Mouse (Mus musculus): ENCODE measurements at regions not wholly inside any gene's neighbourhood (a gene's known extent, or its start where the extent isn't known, plus 50 kb on each side); places are given as distances from the start of the nearest gene placed in this dataset.

- H3K27me3 ChIP-seq (ENCODE audit: control insufficient read depth, insufficient read depth, low read length), result no peaks in the 10 kb centered on the region
- H3K27ac ChIP-seq (replicated peaks in 1 of 2; ENCODE audit: control insufficient read depth in 1 of 2, insufficient read depth in 1 of 2, low read depth in 2 of 2, low read length in 2 of 2), result no peak overlapping the region
- WGBS, result 54% methylated on average over 9 of the region's 9 CpGs
- H3K36me3 ChIP-seq (ENCODE audit: control insufficient read depth, insufficient read depth, low read length), result no peaks in the 10 kb centered on the region
- H3K9me3 ChIP-seq (ENCODE audit: control insufficient read depth, low read length), result no peaks in the 10 kb centered on the region
- H3K9ac ChIP-seq (ENCODE audit: low read length), result no peak overlapping the region
- no peak overlapping the region for H3K4me2 ChIP-seq (ENCODE audit: low read length)
- ATAC-seq (ENCODE audit: insufficient number of reproducible peaks, insufficient read depth, low FRiP score, low read depth), result no peak
- H3K4me1 ChIP-seq (ENCODE audit: control insufficient read depth in 2 of 2, insufficient read depth in 2 of 2, low read length in 2 of 2), result peaks cover 9 to 16% of the 10 kb centered on the region in 2 experiments; a peak in 3 of 4 replicates
- no peak overlapping the region for H3K4me3 ChIP-seq (ENCODE audit: control insufficient read depth in 1 of 2, insufficient read depth in 1 of 2, low read depth in 1 of 2, low read length in 2 of 2)
These were observed 244.0 kb downstream of the Ttll7 start for GRCm38 (mm10) chr3:147096179-147096578.

- Histone ChIP-seq H3K4me3 (ENCODE audit: control insufficient read depth in 1 of 2, insufficient read depth in 1 of 2, low read depth in 1 of 2, low read length in 2 of 2) (no peak overlapping the region), H3K9ac (ENCODE audit: low read length) (no peak overlapping the region; the same call in 1 of the 2 replicates)
- no peak for ATAC-seq (ENCODE audit: insufficient number of reproducible peaks, insufficient read depth, low FRiP score, low read depth)
These were observed 246.0 kb downstream of the Ttll7 start for GRCm38 (mm10) chr3:147098065-147098580.

GRCm38 (mm10) chr3:147098611-147099010 is 246.4 kb downstream of the Ttll7 start:
- 52% methylated on average over 6 of the region's 6 CpGs for WGBS

More at GRCm38 (mm10) chr3:147098065-147098580, 246.0 kb downstream of the Ttll7 start:
- H3K4me2 ChIP-seq (ENCODE audit: low read length), result peak overlapping the region; percentile 45
- no peaks in the 10 kb centered on the region for H3K9me3 ChIP-seq (ENCODE audit: control insufficient read depth, low read length)
- H3K27me3 ChIP-seq (ENCODE audit: control insufficient read depth, insufficient read depth, low read length), result peaks cover 14% of the 10 kb centered on the region
- H3K27ac ChIP-seq (replicated peaks in 1 of 2; ENCODE audit: control insufficient read depth in 1 of 2, insufficient read depth in 1 of 2, low read depth in 2 of 2, low read length in 2 of 2), result no peak overlapping the region
- H3K4me1 ChIP-seq (ENCODE audit: control insufficient read depth in 2 of 2, insufficient read depth in 2 of 2, low read length in 2 of 2), result peaks cover 9 to 16% of the 10 kb centered on the region in 2 experiments; a peak in 3 of 4 replicates
- no peaks in the 10 kb centered on the region for H3K36me3 ChIP-seq (ENCODE audit: control insufficient read depth, insufficient read depth, low read length)
- WGBS, result 36% methylated on average over 15 of the region's 15 CpGs

GRCm38 (mm10) chr3:147099143-147099713 is 247.1 kb downstream of the Ttll7 start:
- H3K4me3 ChIP-seq (ENCODE audit: control insufficient read depth in 1 of 2, insufficient read depth in 1 of 2, low read depth in 1 of 2, low read length in 2 of 2), result peak overlapping the region in 1 of 2 experiments; percentile 9; a peak in 3 of 4 replicates
- peaks cover 14% of the 10 kb centered on the region for H3K27me3 ChIP-seq (ENCODE audit: control insufficient read depth, insufficient read depth, low read length)
- no peak for ATAC-seq (ENCODE audit: insufficient number of reproducible peaks, insufficient read depth, low FRiP score, low read depth)
- H3K9me3 ChIP-seq (ENCODE audit: control insufficient read depth, low read length), result no peaks in the 10 kb centered on the region
- no peaks in the 10 kb centered on the region for H3K36me3 ChIP-seq (ENCODE audit: control insufficient read depth, insufficient read depth, low read length)
- H3K4me1 ChIP-seq (ENCODE audit: control insufficient read depth in 2 of 2, insufficient read depth in 2 of 2, low read length in 2 of 2), result peaks cover 9 to 16% of the 10 kb centered on the region in 2 experiments; a peak in 3 of 4 replicates
- 17% methylated on average over 12 of the region's 12 CpGs for WGBS
- no peak overlapping the region for H3K27ac ChIP-seq (replicated peaks in 1 of 2; ENCODE audit: control insufficient read depth in 1 of 2, insufficient read depth in 1 of 2, low read depth in 2 of 2, low read length in 2 of 2)
- peak overlapping the region; percentile 54 for H3K4me2 ChIP-seq (ENCODE audit: low read length)
- H3K9ac ChIP-seq (ENCODE audit: low read length), result no peak overlapping the region

More at GRCm38 (mm10) chr3:147098611-147099010, 246.4 kb downstream of the Ttll7 start:
- no peaks in the 10 kb centered on the region for H3K36me3 ChIP-seq (ENCODE audit: control insufficient read depth, insufficient read depth, low read length)
- H3K27ac ChIP-seq (replicated peaks in 1 of 2; ENCODE audit: control insufficient read depth in 1 of 2, insufficient read depth in 1 of 2, low read depth in 2 of 2, low read length in 2 of 2), result no peak overlapping the region
- no peak overlapping the region; the same call in 1 of the 2 replicates for H3K9ac ChIP-seq (ENCODE audit: low read length)
- no peak for ATAC-seq (ENCODE audit: insufficient number of reproducible peaks, insufficient read depth, low FRiP score, low read depth)
- H3K27me3 ChIP-seq (ENCODE audit: control insufficient read depth, insufficient read depth, low read length), result peaks cover 14% of the 10 kb centered on the region
- H3K4me2 ChIP-seq (ENCODE audit: low read length), result peak overlapping the region; percentile 54
- H3K4me3 ChIP-seq (ENCODE audit: control insufficient read depth in 1 of 2, insufficient read depth in 1 of 2, low read depth in 1 of 2, low read length in 2 of 2), result no peak overlapping the region
- no peaks in the 10 kb centered on the region for H3K9me3 ChIP-seq (ENCODE audit: control insufficient read depth, low read length)
- peaks cover 9 to 16% of the 10 kb centered on the region in 2 experiments; a peak in 3 of 4 replicates for H3K4me1 ChIP-seq (ENCODE audit: control insufficient read depth in 2 of 2, insufficient read depth in 2 of 2, low read length in 2 of 2)

GRCm38 (mm10) chr3:147101053-147101764 is 249.0 kb downstream of the Ttll7 start:
- Histone ChIP-seq H3K36me3 (ENCODE audit: control insufficient read depth, insufficient read depth, low read length) (no peaks in the 10 kb centered on the region), H3K27me3 (ENCODE audit: control insufficient read depth, insufficient read depth, low read length) (peaks cover 14% of the 10 kb centered on the region), H3K9ac (ENCODE audit: low read length) (no peak overlapping the region), H3K4me2 (ENCODE audit: low read length) (no peak overlapping the region), H3K4me1 (ENCODE audit: control insufficient read depth in 2 of 2, insufficient read depth in 2 of 2, low read length in 2 of 2) (peaks cover 6 to 16% of the 10 kb centered on the region in 2 experiments; a peak in 3 of 4 replicates), H3K27ac (replicated peaks in 1 of 2; ENCODE audit: control insufficient read depth in 1 of 2, insufficient read depth in 1 of 2, low read depth in 2 of 2, low read length in 2 of 2) (no peak overlapping the region), H3K4me3 (ENCODE audit: control insufficient read depth in 1 of 2, insufficient read depth in 1 of 2, low read depth in 1 of 2, low read length in 2 of 2) (no peak overlapping the region), H3K9me3 (ENCODE audit: control insufficient read depth, low read length) (no peaks in the 10 kb centered on the region)
- 70% methylated on average over 7 of the region's 7 CpGs for WGBS
- no peak for ATAC-seq (ENCODE audit: insufficient number of reproducible peaks, insufficient read depth, low FRiP score, low read depth)

GRCm38 (mm10) chr3:147101765-147102113 is 249.6 kb downstream of the Ttll7 start:
- Histone ChIP-seq H3K9me3 (ENCODE audit: control insufficient read depth, low read length) (no peaks in the 10 kb centered on the region), H3K4me3 (ENCODE audit: control insufficient read depth in 1 of 2, insufficient read depth in 1 of 2, low read depth in 1 of 2, low read length in 2 of 2) (no peak overlapping the region), H3K4me1 (ENCODE audit: control insufficient read depth in 2 of 2, insufficient read depth in 2 of 2, low read length in 2 of 2) (peaks cover 6 to 16% of the 10 kb centered on the region in 2 experiments; a peak in 3 of 4 replicates), H3K9ac (ENCODE audit: low read length) (no peak overlapping the region), H3K4me2 (ENCODE audit: low read length) (no peak overlapping the region), H3K27me3 (ENCODE audit: control insufficient read depth, insufficient read depth, low read length) (peaks cover 14% of the 10 kb centered on the region), H3K27ac (replicated peaks in 1 of 2; ENCODE audit: control insufficient read depth in 1 of 2, insufficient read depth in 1 of 2, low read depth in 2 of 2, low read length in 2 of 2) (no peak overlapping the region), H3K36me3 (ENCODE audit: control insufficient read depth, insufficient read depth, low read length) (no peaks in the 10 kb centered on the region)
- 73% methylated on average over 3 of the region's 3 CpGs for WGBS
- no peak for ATAC-seq (ENCODE audit: insufficient number of reproducible peaks, insufficient read depth, low FRiP score, low read depth)

- Histone ChIP-seq H3K27me3 (ENCODE audit: control insufficient read depth, insufficient read depth, low read length) (peaks cover 14% of the 10 kb centered on the region), H3K4me2 (ENCODE audit: low read length) (no peak overlapping the region), H3K4me3 (ENCODE audit: control insufficient read depth in 1 of 2, insufficient read depth in 1 of 2, low read depth in 1 of 2, low read length in 2 of 2) (no peak overlapping the region), H3K36me3 (ENCODE audit: control insufficient read depth, insufficient read depth, low read length) (no peaks in the 10 kb centered on the region), H3K9ac (ENCODE audit: low read length) (no peak overlapping the region), H3K4me1 (ENCODE audit: control insufficient read depth in 2 of 2, insufficient read depth in 2 of 2, low read length in 2 of 2) (peaks cover 3 to 11% of the 10 kb centered on the region in 2 experiments; a peak in 3 of 4 replicates), H3K27ac (replicated peaks in 1 of 2; ENCODE audit: control insufficient read depth in 1 of 2, insufficient read depth in 1 of 2, low read depth in 2 of 2, low read length in 2 of 2) (no peak overlapping the region), H3K9me3 (ENCODE audit: control insufficient read depth, low read length) (no peaks in the 10 kb centered on the region)
- no peak for ATAC-seq (ENCODE audit: insufficient number of reproducible peaks, insufficient read depth, low FRiP score, low read depth)
- WGBS, result 63% methylated on average over 7 of the region's 7 CpGs
These were observed 251.3 kb downstream of the Ttll7 start for GRCm38 (mm10) chr3:147103428-147103827.

All from heart, embryonic 14.5 days (tissue).